Mouse (Mus musculus) liver, adult (tissue): ENCODE measurements around the gene Tmigd3.
A peak's percentile ranks its signal among the peaks of the same experiment; 100 is the strongest.

Experiments used
- GATA4 ChIP-seq: IDR thresholded peaks from 2 replicates; pipeline ENCODE4 v1.6.1; 2014; ENCODE audit warnings: mild to moderate bottlenecking, low read length; ENCODE audit not compliant: insufficient replicate concordance

Gene Tmigd3

DNA sequence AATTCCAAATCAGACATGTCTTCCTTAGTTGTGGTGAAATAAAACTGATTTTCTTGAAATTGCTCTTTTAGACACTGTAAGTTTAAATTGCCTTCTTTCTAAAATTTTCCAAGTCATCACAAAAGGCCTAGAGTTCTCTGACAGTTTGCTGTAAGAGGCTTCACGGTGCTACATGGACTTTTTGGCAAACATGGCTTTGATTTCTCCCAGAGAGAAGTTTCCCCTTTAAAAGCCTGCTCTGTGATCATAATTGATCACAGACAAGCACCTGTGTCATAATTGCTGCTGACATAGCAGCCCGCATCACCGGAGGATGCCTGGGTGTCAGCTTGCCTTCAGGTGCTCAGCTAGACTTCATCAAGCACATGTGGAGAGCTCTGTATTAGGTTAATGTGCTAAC, at the start of gene Tmigd3, which contains the start of gene Adora3:
Gene Tmigd3 (plus strand): TSS at position 346 of the 400 bp plus-strand sequence.
Gene Adora3 (plus strand): TSS at position 301 of the 400 bp plus-strand sequence.
- TF ChIP-seq GATA4: no peak

- TF ChIP-seq GATA4: no peak
These were observed 49.2 kb upstream of the Tmigd3 start for GRCm38 (mm10) chr3:105821504-105821903.

DNA sequence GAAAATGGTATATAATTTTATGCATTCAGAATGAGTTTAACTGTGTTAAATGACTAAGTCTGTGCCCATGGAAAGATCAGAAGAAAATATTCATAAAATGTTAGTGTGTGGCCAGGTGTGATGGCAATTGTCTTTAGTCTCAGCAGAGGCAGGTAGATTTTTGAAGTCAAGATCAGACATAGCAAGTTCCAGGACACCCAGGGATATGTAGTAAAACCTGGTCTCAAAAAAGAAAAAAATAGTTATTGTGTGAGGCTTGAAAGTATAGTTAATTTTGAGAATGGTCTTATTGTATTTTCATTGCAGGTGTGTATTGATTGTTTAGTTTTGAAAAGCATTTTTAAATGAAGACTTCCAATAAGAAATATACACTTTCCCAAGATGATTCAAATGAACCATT, 47.1 kb upstream of the Tmigd3 start:
- TF ChIP-seq GATA4: no peak

GRCm38 (mm10) chr3:105824103-105824502, 46.6 kb upstream of the Tmigd3 start:
- no peak for TF ChIP-seq GATA4

DNA sequence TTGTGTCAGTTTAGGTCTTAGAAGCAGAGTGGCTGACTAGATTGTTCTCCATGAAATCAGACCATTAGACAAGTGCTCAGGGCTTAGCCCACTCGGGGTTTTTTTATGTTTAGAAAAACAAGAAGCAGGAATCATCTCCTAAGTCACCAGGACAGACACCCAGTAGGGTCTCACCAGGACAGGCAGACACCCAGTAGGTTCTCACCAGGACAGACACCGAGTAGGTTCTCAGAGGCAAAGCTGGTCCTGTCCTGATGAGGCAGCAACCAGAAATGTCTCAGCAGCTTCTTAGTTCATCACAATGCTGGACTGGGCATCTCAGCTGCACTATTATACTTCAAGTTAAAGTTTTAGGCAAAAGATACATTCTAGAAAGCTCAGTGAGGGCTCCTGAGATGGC, 46.0 kb upstream of the Tmigd3 start:
- no peak for TF ChIP-seq GATA4

- TF ChIP-seq GATA4: peak; percentile 71; the same call in 1 of the 2 replicates
These were observed 45.1 kb upstream of the Tmigd3 start for GRCm38 (mm10) chr3:105825501-105826161.

GRCm38 (mm10) chr3:105831584-105831983, 39.1 kb upstream of the Tmigd3 start:
- TF ChIP-seq GATA4: no peak

- TF ChIP-seq GATA4: no peak
These were observed 34.8 kb upstream of the Tmigd3 start for GRCm38 (mm10) chr3:105835875-105836274.

GRCm38 (mm10) chr3:105836883-105837282, 33.8 kb upstream of the Tmigd3 start:
- TF ChIP-seq GATA4: no peak

DNA sequence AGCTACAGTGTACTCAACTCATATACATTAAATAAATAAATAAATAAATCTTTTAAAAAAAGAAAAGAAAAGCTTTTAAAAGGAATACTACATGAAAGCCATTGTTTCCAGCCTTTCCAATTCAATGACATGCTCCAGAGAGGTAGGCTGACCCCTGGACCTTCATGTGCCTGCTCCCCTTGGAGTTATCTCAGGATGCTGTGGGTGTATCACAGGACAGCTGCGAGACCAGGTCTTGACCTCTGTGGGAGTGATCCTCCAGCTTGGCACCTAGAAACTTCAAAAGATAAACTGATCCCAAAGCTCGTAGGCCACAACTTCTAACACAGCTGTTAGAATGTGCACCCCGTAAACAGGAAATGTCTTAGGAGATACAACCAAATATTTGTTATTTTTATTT, 32.0 kb upstream of the Tmigd3 start:
- TF ChIP-seq GATA4: no peak

GRCm38 (mm10) chr3:105839836-105840235, 30.9 kb upstream of the Tmigd3 start:
- TF ChIP-seq GATA4: no peak

GRCm38 (mm10) chr3:105846294-105847069, 24.2 kb upstream of the Tmigd3 start:
- TF ChIP-seq GATA4: peak; percentile 44; the same call in 1 of the 2 replicates

DNA sequence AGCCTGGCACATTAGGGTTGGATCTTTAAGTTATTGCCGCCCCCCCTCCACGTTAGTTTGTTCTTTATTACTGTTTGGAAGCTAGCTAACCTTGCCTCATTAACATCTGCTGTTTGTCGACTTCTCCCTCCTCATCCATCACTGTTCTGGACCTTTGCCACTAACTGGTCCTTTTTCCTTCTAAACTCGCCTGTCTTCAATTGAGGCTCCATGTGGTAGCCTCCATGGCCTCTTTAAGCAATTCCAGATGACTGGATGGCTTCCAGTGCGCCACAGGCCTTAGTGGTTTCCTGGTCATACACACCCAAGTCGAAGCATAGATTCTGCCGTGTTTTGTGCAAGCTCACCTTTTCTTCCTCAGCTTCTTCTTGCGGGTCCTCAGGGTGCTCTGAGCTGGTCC, 16.9 kb upstream of the Tmigd3 start:
- no peak for TF ChIP-seq GATA4

GRCm38 (mm10) chr3:105854786-105855185, 15.9 kb upstream of the Tmigd3 start:
- TF ChIP-seq GATA4: no peak

GRCm38 (mm10) chr3:105857513-105857912, 13.2 kb upstream of the Tmigd3 start:
- no peak for TF ChIP-seq GATA4

DNA sequence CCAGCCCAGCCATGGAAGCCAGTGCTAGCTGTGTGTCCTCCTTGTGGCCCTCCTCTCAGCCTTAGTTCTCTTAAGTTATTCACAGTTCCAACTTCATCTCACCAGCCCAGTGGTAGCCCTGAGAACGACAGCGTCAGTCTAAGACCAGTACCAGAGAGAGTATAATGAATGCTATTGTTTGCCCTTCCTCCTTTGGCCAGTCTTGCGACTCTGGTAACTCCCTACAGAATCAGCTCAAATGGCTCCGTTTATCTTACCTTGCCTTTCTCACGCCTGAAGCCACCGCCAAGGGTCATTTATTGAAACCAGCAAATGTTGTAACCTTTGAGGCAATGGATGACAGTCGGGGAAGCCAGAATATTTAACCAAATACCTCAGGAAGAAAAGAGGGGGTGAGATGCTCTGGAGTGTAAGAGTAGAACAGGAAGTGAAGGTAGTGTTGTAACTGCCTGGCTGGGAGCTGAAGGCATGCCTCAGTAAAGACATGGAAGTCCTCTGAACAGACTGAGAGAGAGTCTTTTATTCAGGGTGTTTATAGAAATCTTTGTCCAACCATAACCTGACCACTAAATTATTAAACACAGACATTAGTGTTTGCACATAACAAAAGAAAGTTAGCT, 8.8 kb upstream of the Tmigd3 start:
- TF ChIP-seq GATA4: no peak
